Mouse (Mus musculus): ENCODE data around the gene Hoxa11. TPM values are rescaled to one million over a fixed set of nuclear protein-coding genes. Genes with fewer than 3 reads are reported as not detected.

Hoxa11 gene
- total RNA-seq, 2 experiments from 2014 or later, result not detected

GRCm38 (mm10) chr6:52265913-52266665, 20.5 kb upstream of the Hoxa11 start:
- no peak for DNase-seq (ENCODE audit: low spot score in 2 of 2)

- DNase-seq (ENCODE audit: low spot score in 2 of 2), result no peak
These were observed 19.8 kb upstream of the Hoxa11 start for GRCm38 (mm10) chr6:52265306-52265912.

- no peak for DNase-seq (ENCODE audit: low spot score in 2 of 2)
These were observed 18.6 kb upstream of the Hoxa11 start for GRCm38 (mm10) chr6:52264106-52264790.

- no peak for DNase-seq (ENCODE audit: low spot score in 2 of 2)
These were observed 17.6 kb upstream of the Hoxa11 start for GRCm38 (mm10) chr6:52263321-52263585.

GRCm38 (mm10) chr6:52262463-52263320, 17.1 kb upstream of the Hoxa11 start:
- no peak for DNase-seq (ENCODE audit: low spot score in 2 of 2)

GRCm38 (mm10) chr6:52261751-52262462, 16.3 kb upstream of the Hoxa11 start:
- DNase-seq (ENCODE audit: low spot score in 2 of 2), result no peak

- no peak for DNase-seq (ENCODE audit: low spot score in 2 of 2)
These were observed 15.3 kb upstream of the Hoxa11 start, which contains the start of gene Hoxa13 for GRCm38 (mm10) chr6:52260654-52261575. Hoxa13 (minus strand) TSS chr6:52260880.

GRCm38 (mm10) chr6:52259811-52260261, 14.2 kb upstream of the Hoxa11 start:
- no peak for DNase-seq (ENCODE audit: low spot score in 2 of 2)

- DNase-seq (ENCODE audit: low spot score in 2 of 2), result no peak
These were observed 13.6 kb upstream of the Hoxa11 start for GRCm38 (mm10) chr6:52259081-52259790.

- DNase-seq (ENCODE audit: low spot score in 2 of 2), result peak; percentile 57 to 82
These were observed 11.3 kb upstream of the Hoxa11 start for GRCm38 (mm10) chr6:52256956-52257355.

GRCm38 (mm10) chr6:52253511-52254500, 8.2 kb upstream of the Hoxa11 start:
- DNase-seq (ENCODE audit: low spot score in 2 of 2), result no peak

GRCm38 (mm10) chr6:52252775-52253376, 7.3 kb upstream of the Hoxa11 start:
- DNase-seq (ENCODE audit: low spot score in 2 of 2), result no peak

- DNase-seq (ENCODE audit: low spot score in 2 of 2), result no peak
These were observed 6.6 kb upstream of the Hoxa11 start for GRCm38 (mm10) chr6:52252016-52252774.

GRCm38 (mm10) chr6:52251177-52251879, 5.7 kb upstream of the Hoxa11 start:
- no peak for DNase-seq (ENCODE audit: low spot score in 2 of 2)

- DNase-seq (ENCODE audit: low spot score in 2 of 2), result no peak
These were observed 4.2 kb upstream of the Hoxa11 start for GRCm38 (mm10) chr6:52249826-52250225.

GRCm38 (mm10) chr6:52249415-52249738, 3.8 kb upstream of the Hoxa11 start:
- no peak for DNase-seq (ENCODE audit: low spot score in 2 of 2)
